Mouse (Mus musculus): ENCODE results near the gene Coro7. TPM values are rescaled to one million over a fixed set of nuclear protein-coding genes. Genes with fewer than 3 reads are reported as not detected.
A peak's percentile ranks its signal among the peaks of the same experiment; 100 is the strongest.

Gene Coro7
- polyA plus RNA-seq, 1 experiment, result 391 TPM

DNA sequence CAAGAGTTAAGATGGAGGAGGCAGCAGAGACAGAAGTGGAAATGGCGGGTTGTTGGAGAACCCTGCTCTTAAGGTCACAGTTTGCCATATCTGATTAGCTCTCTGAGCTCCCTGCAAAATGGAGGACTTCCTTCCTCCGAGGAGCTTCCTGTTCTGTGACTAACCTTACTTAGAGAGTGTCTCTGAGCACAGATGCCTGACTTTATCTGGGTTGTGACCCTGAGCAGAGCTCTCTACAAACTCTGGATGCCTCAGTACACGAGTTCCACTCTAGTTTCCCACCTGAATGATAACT is 43.3 kb upstream of the Coro7 start:
- peak overlapping the region; percentile 57 for H3K27ac ChIP-seq (ENCODE audit: control insufficient read depth, insufficient read depth, low read length)
- no peaks in the 10 kb centered on the region for H3K27me3 ChIP-seq (ENCODE audit: control insufficient read depth, insufficient read depth, low read length)
- H3K36me3 ChIP-seq (ENCODE audit: control insufficient read depth, insufficient read depth, low read length), result no peaks in the 10 kb centered on the region
- TF ChIP-seq POLR2A (IDR thresholded peaks at IDR 0.05; ENCODE audit: control insufficient read depth, extremely low read depth, insufficient read depth, low read length, poor library complexity) (no peak), CTCF (IDR thresholded peaks at IDR 0.05; ENCODE audit: borderline replicate concordance, control insufficient read depth, extremely low read depth, insufficient read depth, low read length, poor library complexity) (no peak)
- H3K4me1 ChIP-seq (replicated peaks; ENCODE audit: control insufficient read depth, insufficient read depth, low read length), result peaks cover 18% of the 10 kb centered on the region
- H3K4me3 ChIP-seq (ENCODE audit: control insufficient read depth, insufficient read depth, low read length), result no peak overlapping the region
- DNase-seq, result peak; percentile 19
- WGBS, result 44% methylated on average over 3 of the region's 3 CpGs

GRCm38 (mm10) chr16:4722128-4722914 is 42.7 kb upstream of the Coro7 start:
- Histone ChIP-seq H3K4me3 (ENCODE audit: control insufficient read depth, insufficient read depth, low read length) (no peak overlapping the region), H3K27me3 (ENCODE audit: control insufficient read depth, insufficient read depth, low read length) (no peaks in the 10 kb centered on the region), H3K36me3 (ENCODE audit: control insufficient read depth, insufficient read depth, low read length) (no peaks in the 10 kb centered on the region), H3K27ac (ENCODE audit: control insufficient read depth, insufficient read depth, low read length) (peak overlapping the region; percentile 84), H3K4me1 (replicated peaks; ENCODE audit: control insufficient read depth, insufficient read depth, low read length) (peaks cover 18% of the 10 kb centered on the region)
- no peak for DNase-seq
- WGBS, result 46% methylated on average over 7 of the region's 7 CpGs
- TF ChIP-seq POLR2A (IDR thresholded peaks at IDR 0.05; ENCODE audit: control insufficient read depth, extremely low read depth, insufficient read depth, low read length, poor library complexity), result no peak
- no peak for TF ChIP-seq CTCF (IDR thresholded peaks at IDR 0.05; ENCODE audit: borderline replicate concordance, control insufficient read depth, extremely low read depth, insufficient read depth, low read length, poor library complexity)

- TF ChIP-seq POLR2A (IDR thresholded peaks at IDR 0.05; ENCODE audit: control insufficient read depth, extremely low read depth, insufficient read depth, low read length, poor library complexity) (no peak), CTCF (IDR thresholded peaks at IDR 0.05; ENCODE audit: borderline replicate concordance, control insufficient read depth, extremely low read depth, insufficient read depth, low read length, poor library complexity) (no peak)
- DNase-seq, result peak; percentile 63
- H3K27me3 ChIP-seq (ENCODE audit: control insufficient read depth, insufficient read depth, low read length), result no peaks in the 10 kb centered on the region
- peaks cover 12% of the 10 kb centered on the region for H3K4me1 ChIP-seq (replicated peaks; ENCODE audit: control insufficient read depth, insufficient read depth, low read length)
- H3K4me3 ChIP-seq (ENCODE audit: control insufficient read depth, insufficient read depth, low read length), result peak within 1 kb of the TSS; percentile 71
- WGBS, result 25% methylated on average over 33 of the region's 33 CpGs
- no peak within 1 kb of the TSS for H3K27ac ChIP-seq (ENCODE audit: control insufficient read depth, insufficient read depth, low read length)
- no peaks in the 10 kb centered on the region for H3K36me3 ChIP-seq (ENCODE audit: control insufficient read depth, insufficient read depth, low read length)
Observed at GRCm38 (mm10) chr16:4718753-4719518, 39.4 kb upstream of the Coro7 start, which contains the start of gene Nmral1. Gene Nmral1, minus strand, starts transcription at chr16:4719356.

- Histone ChIP-seq H3K27ac (ENCODE audit: control insufficient read depth, insufficient read depth, low read length) (no peak overlapping the region), H3K36me3 (ENCODE audit: control insufficient read depth, insufficient read depth, low read length) (no peaks in the 10 kb centered on the region), H3K4me3 (ENCODE audit: control insufficient read depth, insufficient read depth, low read length) (peak overlapping the region; percentile 23; the same call in 1 of the 2 replicates), H3K4me1 (replicated peaks; ENCODE audit: control insufficient read depth, insufficient read depth, low read length) (peaks cover 6% of the 10 kb centered on the region), H3K27me3 (ENCODE audit: control insufficient read depth, insufficient read depth, low read length) (no peaks in the 10 kb centered on the region)
- 47% methylated on average over 3 of the region's 3 CpGs for WGBS
- DNase-seq, result no peak
- TF ChIP-seq CTCF (IDR thresholded peaks at IDR 0.05; ENCODE audit: borderline replicate concordance, control insufficient read depth, extremely low read depth, insufficient read depth, low read length, poor library complexity), result no peak
- TF ChIP-seq POLR2A (IDR thresholded peaks at IDR 0.05; ENCODE audit: control insufficient read depth, extremely low read depth, insufficient read depth, low read length, poor library complexity), result no peak
Observed at GRCm38 (mm10) chr16:4717866-4718265, 38.3 kb upstream of the Coro7 start.

DNA sequence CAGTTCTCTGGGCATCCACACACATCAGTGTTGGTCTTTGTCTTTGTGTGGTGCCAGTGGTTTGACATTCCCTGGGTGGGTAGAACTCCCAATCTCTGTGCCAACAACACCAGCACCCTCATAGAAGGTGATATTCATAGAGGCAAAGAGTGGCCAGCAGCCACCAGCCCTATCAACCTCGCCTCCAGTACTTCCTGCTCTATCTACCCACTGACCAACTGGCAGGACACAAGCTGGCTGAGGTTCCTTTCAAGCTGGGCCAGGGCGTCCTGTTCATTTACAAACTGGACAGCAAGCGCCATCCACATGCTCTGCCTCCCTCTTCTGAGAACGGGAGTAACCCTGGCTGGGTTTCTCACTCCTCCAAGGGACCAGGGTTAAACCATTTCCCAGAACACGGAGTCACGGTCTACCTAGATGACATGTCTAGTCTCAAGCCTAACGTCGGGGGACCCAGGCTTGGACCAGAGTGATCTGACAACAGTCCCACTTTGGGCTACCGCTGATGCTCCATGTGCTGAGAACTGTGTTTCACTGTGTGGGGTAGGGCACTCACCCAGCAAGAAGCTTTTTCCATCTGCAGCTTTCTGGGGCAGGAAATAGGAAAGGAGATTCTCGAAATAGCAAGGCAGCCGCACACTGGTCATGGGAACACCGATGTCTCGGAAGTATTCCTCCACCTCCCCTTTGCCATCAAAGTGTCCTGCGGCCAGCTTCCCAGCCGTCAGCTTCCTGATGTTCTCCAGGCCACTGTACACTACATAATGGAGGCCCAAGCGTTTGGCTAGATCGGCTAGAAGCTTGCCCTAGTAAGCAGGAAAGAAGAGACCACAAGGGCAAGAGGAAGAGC is 34.5 kb upstream of the Coro7 start:
- no peak overlapping the region for H3K27ac ChIP-seq (ENCODE audit: control insufficient read depth, insufficient read depth, low read length)
- 93% methylated on average over 17 of the region's 17 CpGs for WGBS
- H3K36me3 ChIP-seq (ENCODE audit: control insufficient read depth, insufficient read depth, low read length), result no peaks in the 10 kb centered on the region
- H3K27me3 ChIP-seq (ENCODE audit: control insufficient read depth, insufficient read depth, low read length), result no peaks in the 10 kb centered on the region
- no peaks in the 10 kb centered on the region for H3K4me1 ChIP-seq (replicated peaks; ENCODE audit: control insufficient read depth, insufficient read depth, low read length)
- TF ChIP-seq CTCF (IDR thresholded peaks at IDR 0.05; ENCODE audit: borderline replicate concordance, control insufficient read depth, extremely low read depth, insufficient read depth, low read length, poor library complexity) (no peak), POLR2A (IDR thresholded peaks at IDR 0.05; ENCODE audit: control insufficient read depth, extremely low read depth, insufficient read depth, low read length, poor library complexity) (no peak)
- no peak overlapping the region for H3K4me3 ChIP-seq (ENCODE audit: control insufficient read depth, insufficient read depth, low read length)
- DNase-seq, result no peak

DNA sequence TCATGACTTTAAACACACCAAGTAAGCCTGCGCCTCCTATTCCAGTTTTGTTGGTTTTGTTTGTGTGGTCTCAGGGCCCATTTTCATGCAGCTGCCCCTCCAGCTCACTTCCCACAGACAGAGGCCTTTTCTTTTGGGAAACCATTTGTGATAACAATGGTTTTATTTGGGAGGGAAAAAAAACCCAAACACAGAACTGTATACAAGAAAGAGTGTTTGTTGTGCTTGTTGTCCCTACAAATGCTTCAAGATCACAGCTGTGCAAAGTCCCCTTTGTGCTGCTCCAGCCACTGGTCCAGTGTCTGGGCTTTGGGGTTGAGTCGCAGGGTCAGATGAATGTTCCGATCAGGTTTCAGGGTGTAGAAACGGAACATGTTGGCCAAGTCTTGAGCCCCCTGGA is 31.6 kb upstream of the Coro7 start:
- H3K4me3 ChIP-seq (ENCODE audit: control insufficient read depth, insufficient read depth, low read length), result no peak overlapping the region
- no peaks in the 10 kb centered on the region for H3K4me1 ChIP-seq (replicated peaks; ENCODE audit: control insufficient read depth, insufficient read depth, low read length)
- 98% methylated on average over 4 of the region's 4 CpGs for WGBS
- no peak for DNase-seq
- TF ChIP-seq POLR2A (IDR thresholded peaks at IDR 0.05; ENCODE audit: control insufficient read depth, extremely low read depth, insufficient read depth, low read length, poor library complexity) (no peak), CTCF (IDR thresholded peaks at IDR 0.05; ENCODE audit: borderline replicate concordance, control insufficient read depth, extremely low read depth, insufficient read depth, low read length, poor library complexity) (no peak)
- no peaks in the 10 kb centered on the region for H3K27me3 ChIP-seq (ENCODE audit: control insufficient read depth, insufficient read depth, low read length)
- H3K36me3 ChIP-seq (ENCODE audit: control insufficient read depth, insufficient read depth, low read length), result peaks cover 14% of the 10 kb centered on the region
- H3K27ac ChIP-seq (ENCODE audit: control insufficient read depth, insufficient read depth, low read length), result no peak overlapping the region

Data from thymus, adult 2 months (tissue).